Mouse (Mus musculus) thymus, adult 2 months (tissue): ENCODE measurements around the gene Eif3l.

Source experiments
- CTCF ChIP-seq: fragments of 200-500 bp; IDR thresholded peaks from 2 replicates; pipeline ENCODE4 v1.5.1; 2012; ENCODE audit warnings: mild to moderate bottlenecking, control low read depth, low read length, moderate library complexity, borderline replicate concordance; ENCODE audit not compliant: control insufficient read depth, poor library complexity, insufficient read depth; ENCODE audit errors: extremely low read depth
- POLR2A ChIP-seq: fragments of 200-500 bp; IDR thresholded peaks from 2 replicates; pipeline ENCODE4 v1.6.1; 2012; ENCODE audit warnings: mild to moderate bottlenecking, low read length, control low read depth, moderate library complexity; ENCODE audit not compliant: control insufficient read depth, poor library complexity, insufficient read depth; ENCODE audit errors: extremely low read depth

- TF ChIP-seq POLR2A (no peak), CTCF (no peak)
These were observed 46.0 kb upstream of the Eif3l start for GRCm38 (mm10) chr15:79028823-79029484.
